Mouse (Mus musculus): ENCODE data around the gene Clca3a2.
A peak's percentile ranks its signal among the peaks of the same experiment; 100 is the strongest.
"Not testable (repeated sequence)": the region's sequence is repeated elsewhere in the genome, so short reads cannot be mapped to it uniquely, and the experiment has no call there.

The Clca3a2 gene

DNA sequence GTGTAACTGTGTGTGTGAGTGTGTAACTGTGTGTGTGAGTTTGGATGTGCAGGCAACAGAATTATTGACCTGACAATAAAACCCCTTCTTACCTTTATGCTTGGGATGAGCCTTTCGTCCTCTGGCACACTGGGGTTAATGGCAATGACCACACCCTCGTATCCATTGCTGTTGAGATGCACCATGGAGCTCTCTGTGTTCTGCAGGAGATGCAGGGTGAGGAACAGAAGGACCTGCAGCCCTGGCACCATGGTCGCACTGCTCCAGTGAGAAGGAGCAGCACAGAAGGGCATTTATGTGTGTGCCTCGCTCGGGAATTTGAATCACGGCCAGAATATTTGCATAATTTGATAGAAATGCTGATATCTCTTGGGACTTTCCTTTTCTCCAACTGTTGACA, at the start of gene Clca3a2:
Gene Clca3a2 (minus strand): TSS at position 276 of the 400 bp plus-strand sequence.
- DNase-seq (ENCODE audit: extremely low read depth, low read depth), result not testable (repeated sequence)

DNA sequence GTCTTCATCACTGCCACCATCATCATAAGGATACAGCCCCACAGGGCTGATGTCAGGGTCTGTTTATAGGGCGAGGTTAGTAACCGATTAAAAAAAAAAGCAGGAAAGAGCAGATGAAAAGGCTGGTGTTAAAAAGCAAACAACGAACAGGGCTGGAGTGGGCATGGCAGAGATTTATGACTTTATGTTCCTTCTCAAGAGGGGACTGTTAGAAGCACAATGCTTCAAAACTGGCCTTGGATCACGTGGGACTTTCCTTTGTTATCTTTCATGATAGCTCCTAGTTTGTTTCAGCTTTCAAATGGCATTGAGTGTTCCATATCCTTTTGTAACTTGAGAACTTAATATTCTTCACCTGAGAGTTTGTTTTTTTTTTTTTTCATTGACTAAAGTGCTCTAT, 30.3 kb upstream of the Clca3a2 start:
- DNase-seq (ENCODE audit: extremely low read depth, low read depth), result no peak

DNA sequence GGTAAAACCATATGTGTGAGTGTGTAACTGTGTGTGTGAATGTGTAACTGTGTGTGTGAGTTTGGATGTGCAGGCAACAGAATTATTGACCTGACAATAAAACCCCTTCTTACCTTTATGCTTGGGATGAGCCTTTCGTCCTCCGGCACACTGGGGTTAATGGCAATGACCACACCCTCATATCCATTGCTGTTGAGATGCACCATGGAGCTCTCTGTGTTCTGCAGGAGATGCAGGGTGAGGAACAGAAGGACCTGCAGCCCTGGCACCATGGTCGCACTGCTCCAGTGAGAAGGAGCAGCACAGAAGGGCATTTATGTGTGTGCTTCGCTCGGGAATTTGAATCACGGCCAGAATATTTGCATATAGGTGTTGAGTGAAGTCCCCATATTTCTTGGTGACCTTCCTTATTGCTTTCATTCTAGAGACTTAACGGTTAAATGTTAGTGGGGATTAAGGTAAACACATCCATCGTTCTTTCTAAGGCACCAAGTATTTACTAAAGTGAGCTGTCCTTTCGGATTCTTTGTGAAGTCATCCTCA, 29.8 kb upstream of the Clca3a2 start, which contains the start of gene Clca3b:
Gene Clca3b (minus strand): TSS at position 344 of the 543 bp plus-strand sequence.
- DNase-seq (ENCODE audit: extremely low read depth, low read depth), result not testable (repeated sequence)

DNA sequence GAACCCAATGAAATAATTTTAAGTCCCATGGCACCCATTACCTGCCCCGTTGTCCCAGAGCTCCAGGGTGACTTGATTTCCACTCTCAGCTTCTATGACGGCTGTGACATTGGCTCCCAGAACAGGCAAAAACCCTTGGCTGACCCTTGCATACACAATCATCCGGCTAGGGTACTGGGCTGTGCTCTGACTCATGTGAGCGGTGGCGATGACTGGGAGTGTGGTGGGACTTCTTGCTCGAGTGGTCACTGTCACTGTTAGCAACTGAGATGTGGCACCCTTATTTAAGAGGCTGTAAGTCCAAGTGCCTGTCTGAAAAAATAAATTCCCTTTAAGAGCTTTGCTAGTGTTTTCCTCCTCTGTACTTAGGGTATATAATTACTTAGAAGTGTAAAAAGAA, 8.0 kb upstream of the Clca3a2 start:
- DNase-seq (ENCODE audit: extremely low read depth, low read depth), result no peak

DNA sequence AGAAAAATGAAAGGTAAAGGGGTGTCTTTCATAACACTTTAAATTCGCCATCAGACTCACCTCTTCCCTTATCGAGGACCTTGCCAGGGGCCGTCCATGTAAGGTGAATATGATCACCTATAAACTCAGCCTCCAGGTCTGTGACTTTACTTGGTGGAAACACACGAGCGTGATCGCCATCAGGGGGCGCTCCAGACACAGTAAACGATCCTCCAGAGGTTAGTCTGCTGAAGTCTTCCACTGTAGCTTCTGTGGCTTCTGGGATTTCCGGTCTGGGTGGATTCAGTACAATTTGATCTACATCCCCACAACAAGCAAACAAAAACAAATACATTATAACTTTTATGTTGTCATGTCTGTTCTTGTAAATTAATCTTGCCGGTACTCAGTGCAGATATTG, 5.9 kb upstream of the Clca3a2 start:
- DNase-seq (ENCODE audit: extremely low read depth, low read depth), result peak; percentile 68

DNA sequence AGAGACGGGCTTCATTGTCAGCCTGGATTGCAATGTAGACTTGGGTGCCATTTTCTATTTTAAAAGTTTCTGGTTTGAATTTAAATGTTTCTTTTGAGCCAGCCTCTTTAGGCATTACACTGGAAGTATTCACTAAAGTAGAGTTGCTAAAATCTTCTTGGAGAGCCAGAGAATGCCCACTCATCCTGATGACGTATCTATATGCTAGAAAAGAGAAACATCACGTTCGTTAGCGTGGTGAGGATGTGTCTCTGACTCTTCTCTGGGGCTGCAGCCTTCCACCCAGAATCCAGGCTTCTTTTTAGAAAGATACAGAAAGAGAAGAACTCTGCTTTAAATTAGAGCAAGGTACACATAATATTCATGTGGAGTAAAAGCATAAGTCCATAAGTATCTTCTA, 4.0 kb upstream of the Clca3a2 start:
- DNase-seq (ENCODE audit: extremely low read depth, low read depth), result no peak

DNA sequence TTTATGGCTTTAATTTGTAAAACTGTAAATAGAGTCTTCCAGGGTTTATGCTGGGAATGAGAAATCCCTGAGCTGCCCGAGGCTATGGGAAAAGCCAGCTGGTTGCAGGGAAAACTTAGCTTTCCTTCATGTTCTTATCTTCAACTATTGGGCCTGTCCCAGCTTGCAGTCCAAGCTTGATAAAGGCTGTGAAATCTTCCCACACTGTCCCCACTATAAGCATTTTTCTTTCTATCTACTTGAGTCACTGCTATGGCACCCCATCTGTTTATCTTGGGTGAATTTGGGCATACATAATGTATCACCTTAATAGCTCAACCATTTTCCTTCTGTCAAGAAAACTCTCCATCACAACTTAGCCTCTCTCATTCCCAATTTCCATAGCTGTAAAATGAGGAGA, 1.3 kb upstream of the Clca3a2 start:
- no peak for DNase-seq (ENCODE audit: extremely low read depth, low read depth)

DNA sequence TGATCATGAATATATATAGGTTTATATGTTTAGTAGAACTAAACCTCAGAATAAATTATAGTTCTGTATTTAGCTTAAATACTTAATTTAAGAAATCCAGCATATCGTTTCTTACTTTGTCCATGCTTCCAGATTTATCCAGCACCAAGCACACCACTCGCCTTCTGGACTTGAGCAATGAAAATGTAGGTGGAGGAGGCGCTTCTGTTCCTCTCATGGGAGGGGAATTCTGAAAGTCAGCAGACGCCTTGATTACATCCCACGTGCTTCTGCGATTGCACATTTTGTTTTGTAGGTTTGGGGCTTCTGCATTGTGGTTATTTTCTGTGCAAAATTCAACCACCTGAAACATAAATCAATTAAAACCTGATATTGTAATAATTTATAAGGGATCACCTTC, 6.0 kb downstream of the Clca3a2 start:
- DNase-seq (ENCODE audit: extremely low read depth, low read depth), result not testable (repeated sequence)

DNA sequence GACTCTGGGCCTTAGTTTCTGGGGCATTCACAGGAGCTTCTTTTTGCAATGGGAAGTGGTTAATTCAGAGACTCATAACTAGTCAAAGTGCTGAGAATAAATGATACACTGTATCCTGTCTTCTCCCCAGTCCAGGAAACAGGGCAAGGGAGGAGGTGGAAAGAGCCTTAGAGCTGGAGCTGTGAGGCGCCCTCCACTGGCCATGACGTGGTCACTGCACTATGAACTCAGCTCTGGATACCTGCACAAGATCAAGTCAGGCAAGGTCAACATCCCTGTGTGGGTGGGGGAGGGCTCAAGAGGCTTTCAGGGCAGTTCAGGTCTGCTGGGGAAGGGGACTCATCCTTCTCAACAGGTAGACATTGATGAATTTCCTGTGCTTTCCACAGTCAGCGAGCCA, 7.5 kb downstream of the Clca3a2 start:
- no peak for DNase-seq (ENCODE audit: extremely low read depth, low read depth)

DNA sequence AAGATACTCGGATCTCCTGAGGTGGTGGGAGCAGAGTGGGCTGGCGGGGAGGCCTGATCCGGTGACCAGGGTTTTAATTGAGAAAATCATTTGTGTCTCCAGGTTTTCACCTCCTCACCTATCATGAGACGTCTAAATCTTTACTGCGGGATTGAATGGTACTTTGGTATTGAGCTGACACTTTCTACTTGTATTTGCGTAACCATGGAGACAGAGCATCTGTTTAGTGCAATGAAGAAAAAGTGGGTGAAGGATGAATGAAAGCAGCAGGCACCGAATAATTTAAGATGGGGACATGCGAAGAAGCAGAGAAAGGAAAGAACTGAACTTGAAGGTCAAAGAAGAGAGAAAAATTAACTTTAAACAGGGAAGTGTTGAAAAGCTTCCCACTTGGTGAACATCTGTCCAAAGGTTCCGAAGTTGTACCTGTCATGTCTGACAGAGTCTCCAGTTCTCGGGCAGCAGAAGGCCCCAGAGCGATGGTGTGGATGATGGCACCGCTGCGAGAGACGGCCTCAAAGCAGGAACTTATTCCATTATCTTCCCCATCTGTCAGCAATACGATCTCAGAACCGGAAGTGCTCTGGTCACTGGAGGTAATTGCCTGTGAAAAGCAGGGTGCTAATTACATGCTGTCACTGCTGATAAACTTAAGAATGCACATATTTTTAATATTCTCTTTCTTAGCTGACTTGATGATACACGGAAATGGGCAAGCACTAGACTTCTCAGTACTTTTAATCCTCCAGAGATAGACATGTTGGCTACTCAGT, 11.0 kb downstream of the Clca3a2 start:
- DNase-seq (ENCODE audit: extremely low read depth, low read depth), result not testable (repeated sequence)

DNA sequence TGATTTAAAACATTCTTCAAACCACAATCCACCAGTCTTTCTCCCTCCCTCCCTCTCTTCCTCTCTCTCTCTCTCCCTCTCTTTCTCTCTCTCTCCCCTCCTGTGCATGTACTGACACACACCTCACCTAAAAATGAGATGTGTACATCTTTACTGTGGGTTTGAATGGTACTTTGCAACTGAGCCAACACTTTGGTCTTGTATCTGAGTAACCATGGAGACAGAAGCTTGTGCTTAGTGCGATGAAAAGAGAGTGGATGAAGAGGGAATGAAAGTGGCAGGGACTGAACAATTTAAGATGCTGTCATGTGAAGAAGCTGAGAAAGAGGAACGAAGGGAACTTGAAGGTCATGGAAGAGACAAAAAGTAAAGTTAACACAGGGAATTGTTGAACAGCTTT, 12.7 kb downstream of the Clca3a2 start:
- not testable (repeated sequence) for DNase-seq (ENCODE audit: extremely low read depth, low read depth)

DNA sequence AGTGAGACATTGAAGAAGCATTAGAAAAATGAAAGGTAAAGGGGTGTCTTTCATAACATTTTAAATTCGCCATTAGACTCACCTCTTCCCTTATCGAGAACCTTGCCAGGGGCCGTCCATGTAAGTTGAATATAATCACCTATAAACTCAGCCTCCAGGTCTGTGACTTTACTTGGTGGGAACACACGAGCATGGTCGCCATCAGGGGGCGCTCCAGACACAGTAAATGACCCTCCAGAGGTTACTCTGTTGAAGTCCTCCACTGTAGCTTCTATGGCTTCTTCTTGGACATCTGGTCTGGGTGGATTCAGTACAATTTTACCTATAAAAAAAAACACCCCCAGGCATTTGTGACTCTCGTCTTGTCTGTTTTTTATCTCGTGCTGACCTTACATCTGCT, 17.4 kb downstream of the Clca3a2 start:
- no peak for DNase-seq (ENCODE audit: extremely low read depth, low read depth)

DNA sequence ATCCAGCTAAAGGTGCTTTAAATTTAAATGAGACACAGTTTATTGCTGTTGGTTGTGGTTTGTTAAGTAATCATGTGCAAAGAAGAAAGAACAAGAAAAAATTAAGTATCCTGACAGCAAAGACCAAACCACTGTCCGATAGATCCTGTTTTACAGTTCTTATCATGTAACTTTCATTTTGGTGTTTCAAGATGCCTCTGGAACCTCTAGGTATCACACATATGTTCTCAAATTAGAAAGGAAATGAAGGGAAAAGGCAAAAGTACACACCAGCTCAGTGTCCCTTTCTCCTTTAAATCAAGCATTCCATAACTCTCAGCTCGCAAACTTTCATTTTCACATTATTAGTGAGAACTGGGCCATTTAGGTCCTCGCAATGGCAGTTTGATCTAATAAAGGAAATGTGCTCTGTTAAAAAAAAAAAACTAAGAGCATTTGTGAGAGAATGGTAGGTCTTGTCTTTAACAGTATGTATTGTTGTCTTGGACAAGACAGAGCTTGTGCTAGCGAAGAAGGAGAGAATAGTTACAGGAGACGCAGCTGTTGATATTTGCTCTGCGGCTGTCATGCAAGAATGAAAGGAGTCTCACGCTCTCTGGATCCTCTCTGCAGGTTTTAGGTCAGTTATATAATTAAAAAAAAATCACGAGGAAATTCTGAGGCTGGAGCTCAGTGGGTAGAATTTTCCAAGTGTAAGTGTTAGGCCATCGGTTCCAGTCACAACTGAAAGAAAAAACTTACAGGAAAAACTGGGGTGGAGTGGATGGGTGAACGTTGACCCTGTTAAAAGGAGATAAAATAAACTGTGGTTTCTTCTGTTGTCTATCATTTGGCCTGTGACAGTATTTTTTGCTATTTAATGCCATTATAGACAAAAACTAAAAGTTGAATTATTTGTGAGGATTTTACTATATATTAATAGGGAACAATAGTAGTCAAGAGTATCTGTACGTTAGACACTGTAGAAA, 33.8 kb downstream of the Clca3a2 start:
- peak; percentile 62 for DNase-seq (ENCODE audit: extremely low read depth, low read depth)

DNA sequence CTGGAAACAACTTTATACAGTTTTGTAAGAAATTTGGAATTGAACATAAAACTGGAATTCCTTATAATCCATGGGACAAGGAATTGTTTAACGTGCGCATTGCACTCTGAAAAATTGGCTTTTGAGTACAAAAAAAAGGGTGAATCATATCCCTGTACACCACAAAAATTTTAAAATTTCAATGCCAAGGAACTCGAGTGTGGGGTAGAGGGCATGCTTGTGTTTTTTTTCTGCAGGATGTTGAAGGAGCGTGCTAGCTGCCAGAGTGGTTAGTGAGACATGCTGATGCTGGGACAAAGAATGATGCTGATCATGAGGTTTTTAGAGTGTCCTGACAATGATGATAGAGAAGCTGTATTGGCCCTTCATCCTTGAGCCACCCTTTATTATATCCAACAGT, 54.1 kb downstream of the Clca3a2 start:
- DNase-seq (ENCODE audit: extremely low read depth, low read depth), result no peak

DNA sequence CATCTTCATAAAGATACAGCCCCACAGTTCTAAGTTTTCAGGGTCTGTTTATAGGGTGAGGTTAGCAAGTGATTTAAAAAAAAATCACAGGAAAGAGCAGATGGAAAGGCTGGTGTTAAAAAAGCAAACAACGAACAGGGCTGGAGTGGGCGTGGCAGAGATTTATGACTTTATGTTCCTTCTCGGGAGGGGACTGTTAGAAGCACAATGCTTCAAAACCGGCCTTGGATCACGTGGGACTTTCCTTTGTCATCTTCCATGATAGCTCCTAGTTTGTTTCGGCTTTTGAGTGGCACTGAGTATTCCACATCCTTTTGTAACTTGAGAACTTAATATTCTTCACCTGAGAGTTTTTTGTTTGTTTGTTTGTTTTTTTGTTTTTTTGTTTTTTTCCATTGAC, 57.8 kb downstream of the Clca3a2 start:
- DNase-seq (ENCODE audit: extremely low read depth, low read depth), result peak; percentile 34

DNA sequence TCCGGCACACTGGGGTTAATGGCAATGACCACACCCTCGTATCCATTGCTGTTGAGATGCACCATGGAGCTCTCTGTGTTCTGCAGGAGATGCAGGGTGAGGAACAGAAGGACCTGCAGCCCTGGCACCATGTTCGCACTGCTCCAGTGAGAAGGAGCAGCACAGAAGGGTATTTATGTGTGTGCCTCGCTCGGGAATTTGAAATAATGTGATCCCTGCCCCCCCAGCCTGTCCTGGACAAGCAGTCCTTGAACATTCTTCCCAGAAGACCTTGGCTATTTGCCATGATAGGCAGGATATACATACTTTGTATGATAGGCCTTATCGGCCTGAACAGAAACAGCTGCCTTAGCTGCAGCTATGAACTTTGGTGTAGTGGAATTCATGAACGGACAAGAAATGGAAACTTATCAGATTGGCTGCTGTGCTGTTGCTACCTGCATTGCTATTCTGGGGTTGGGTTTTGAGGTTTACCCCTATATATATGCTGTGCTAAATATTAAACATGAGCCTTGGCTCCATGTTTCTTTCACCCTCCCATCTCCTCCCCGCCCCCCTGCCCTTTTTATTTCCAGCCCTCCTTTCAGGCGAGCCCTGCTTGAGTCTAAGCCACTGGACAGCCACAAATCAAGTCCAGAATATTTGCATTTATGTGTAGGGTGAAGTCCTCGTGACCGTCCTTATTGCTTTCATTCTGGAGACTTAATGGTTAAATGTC, 58.5 kb downstream of the Clca3a2 start, which contains the start of gene Clca3a1:
Gene Clca3a1 (minus strand): TSS at position 386 of the 718 bp plus-strand sequence.
- DNase-seq (ENCODE audit: extremely low read depth, low read depth), result peak; percentile 91

DNA sequence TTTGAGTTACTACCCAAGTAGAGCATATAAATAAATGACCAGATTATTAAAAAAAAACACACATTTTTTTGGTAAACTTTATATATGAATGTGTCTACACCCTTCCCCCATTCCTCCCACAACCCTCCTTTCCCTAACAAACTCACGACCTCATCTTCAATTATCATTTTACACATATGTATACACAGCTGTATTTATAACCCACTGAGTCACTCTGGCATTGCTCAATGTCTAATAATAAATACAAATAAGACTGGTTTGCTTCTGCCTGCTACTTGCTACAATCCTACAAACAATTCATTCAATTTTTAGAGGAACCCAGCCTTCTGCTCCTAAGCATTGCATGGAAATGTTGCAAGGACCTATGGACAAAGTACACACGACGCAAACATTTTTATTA, 59.6 kb downstream of the Clca3a2 start:
- no peak for DNase-seq (ENCODE audit: extremely low read depth, low read depth)

DNA sequence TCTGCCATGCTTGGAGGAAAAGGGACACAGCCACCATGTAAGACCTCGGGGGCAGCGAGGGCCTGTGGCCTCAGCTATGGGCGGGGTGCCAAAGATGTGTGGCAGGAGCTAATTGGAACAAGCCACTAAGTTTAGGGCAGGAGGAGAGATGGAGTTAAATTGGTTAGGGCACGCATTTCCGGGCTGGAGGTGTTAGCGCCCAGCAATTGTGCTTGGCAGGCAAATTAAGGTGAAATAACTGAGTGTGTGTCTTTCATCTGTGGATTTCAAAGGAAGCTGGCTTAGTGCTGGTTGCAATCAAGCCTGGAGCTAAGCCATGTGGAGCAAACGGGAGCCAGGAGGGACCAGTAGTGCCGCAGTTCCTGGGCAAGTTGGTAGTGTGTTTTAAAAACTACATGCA, 63.2 kb downstream of the Clca3a2 start:
- not testable (repeated sequence) for DNase-seq (ENCODE audit: extremely low read depth, low read depth)

DNA sequence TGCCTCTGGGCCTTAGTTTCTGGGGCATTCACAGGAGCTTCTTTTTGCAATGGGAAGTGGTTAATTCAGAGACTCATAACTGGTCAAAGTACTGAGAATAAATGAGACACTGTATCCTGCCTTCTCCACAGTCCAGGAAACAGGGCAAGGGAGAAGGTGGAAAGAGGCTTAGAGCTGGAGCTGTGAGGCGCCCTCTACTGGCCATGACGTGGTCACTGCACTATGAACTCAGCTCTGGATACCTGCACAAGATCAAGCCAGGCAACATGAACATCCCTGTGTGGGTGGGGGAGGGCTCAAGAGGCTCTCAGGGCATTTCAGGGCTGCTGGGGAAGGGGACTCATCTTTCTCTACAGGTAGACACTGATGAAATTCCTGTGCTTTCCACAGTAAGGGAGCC, 66.2 kb downstream of the Clca3a2 start:
- peak; percentile 33 for DNase-seq (ENCODE audit: extremely low read depth, low read depth)

DNA sequence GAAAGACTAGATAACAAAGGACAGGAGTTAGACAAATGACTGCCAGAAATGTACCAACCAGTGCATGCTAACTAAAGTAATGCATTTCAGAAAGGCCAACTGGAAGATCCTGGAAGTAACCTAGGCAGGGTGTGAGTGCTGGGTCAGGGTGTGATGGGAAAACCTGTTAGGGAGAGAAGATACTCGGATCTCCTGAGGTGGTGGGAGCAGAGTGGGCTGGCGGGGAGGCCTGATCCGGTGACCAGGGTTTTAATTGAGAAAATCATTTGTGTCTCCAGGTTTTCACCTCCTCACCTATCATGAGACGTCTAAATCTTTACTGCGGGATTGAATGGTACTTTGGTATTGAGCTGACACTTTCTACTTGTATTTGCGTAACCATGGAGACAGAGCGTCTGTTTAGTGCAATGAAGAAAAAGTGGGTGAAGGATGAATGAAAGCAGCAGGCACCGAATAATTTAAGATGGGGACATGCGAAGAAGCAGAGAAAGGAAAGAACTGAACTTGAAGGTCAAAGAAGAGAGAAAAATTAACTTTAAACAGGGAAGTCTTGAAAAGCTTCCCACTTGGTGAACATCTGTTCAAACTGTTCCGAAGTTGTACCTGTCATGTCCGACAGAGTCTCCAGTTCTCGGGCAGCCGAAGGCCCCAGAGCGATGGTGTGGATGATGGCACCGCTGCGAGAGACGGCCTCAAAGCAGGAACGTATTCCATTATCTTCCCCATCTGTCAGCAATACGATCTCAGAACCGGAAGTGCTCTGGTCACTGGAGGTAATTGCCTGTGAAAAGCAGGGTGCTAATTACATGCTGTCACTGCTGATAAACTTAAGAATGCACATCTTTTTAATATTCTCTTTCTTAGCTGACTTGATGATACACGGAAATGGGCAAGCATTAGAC, 70.0 kb downstream of the Clca3a2 start:
- not testable (repeated sequence) for DNase-seq (ENCODE audit: extremely low read depth, low read depth)

All from MEL-GATA-1-ER (cell line).